Mouse (Mus musculus) spleen, postnatal 10 days (tissue): ENCODE data around the gene Rbms1.

Experiments
- DNase-seq, 2 experiments: peaks; one replicate each; pipeline ENCODE4 v3.0.0; 2021 to 2022; ENCODE audit warnings: low spot score in 2 of 2

The Rbms1 gene

GRCm38 (mm10) chr2:60918401-60918800 is 44.6 kb downstream of the Rbms1 start:
- no peak for DNase-seq

- DNase-seq, result no peak
Measured at GRCm38 (mm10) chr2:60914524-60915280, 48.3 kb downstream of the Rbms1 start.

GRCm38 (mm10) chr2:60913281-60913680 is 49.7 kb downstream of the Rbms1 start:
- no peak for DNase-seq

- DNase-seq, result no peak
Measured at GRCm38 (mm10) chr2:60911716-60912115, 51.3 kb downstream of the Rbms1 start.

GRCm38 (mm10) chr2:60910820-60911219 is 52.2 kb downstream of the Rbms1 start:
- no peak for DNase-seq

- DNase-seq, result no peak
Measured at GRCm38 (mm10) chr2:60908551-60908950, 54.4 kb downstream of the Rbms1 start.

GRCm38 (mm10) chr2:60908116-60908515 is 54.9 kb downstream of the Rbms1 start:
- DNase-seq, result no peak

GRCm38 (mm10) chr2:60905283-60905682 is 57.7 kb downstream of the Rbms1 start:
- no peak for DNase-seq

GRCm38 (mm10) chr2:60904141-60904540 is 58.9 kb downstream of the Rbms1 start:
- peak in 1 of 2 experiments; percentile 22 for DNase-seq

- DNase-seq, result no peak
Measured at GRCm38 (mm10) chr2:60903535-60903934, 59.5 kb downstream of the Rbms1 start.

- DNase-seq, result no peak
Measured at GRCm38 (mm10) chr2:60902446-60903137, 60.4 kb downstream of the Rbms1 start.

- DNase-seq, result no peak
Measured at GRCm38 (mm10) chr2:60901511-60901951, 61.5 kb downstream of the Rbms1 start.

- DNase-seq, result no peak
Measured at GRCm38 (mm10) chr2:60901013-60901412, 62.0 kb downstream of the Rbms1 start.

GRCm38 (mm10) chr2:60893042-60893441 is 70.0 kb downstream of the Rbms1 start:
- no peak for DNase-seq

- peak in 1 of 2 experiments; percentile 35 for DNase-seq
Measured at GRCm38 (mm10) chr2:60883931-60884330, 79.1 kb downstream of the Rbms1 start.

GRCm38 (mm10) chr2:60883043-60883365 is 80.0 kb downstream of the Rbms1 start:
- no peak for DNase-seq

GRCm38 (mm10) chr2:60882202-60883042 is 80.6 kb downstream of the Rbms1 start:
- DNase-seq, result no peak

GRCm38 (mm10) chr2:60881571-60882041 is 81.4 kb downstream of the Rbms1 start:
- no peak for DNase-seq

GRCm38 (mm10) chr2:60880789-60881570 is 82.0 kb downstream of the Rbms1 start:
- DNase-seq, result peak; percentile 68 to 74

- DNase-seq, result no peak
Measured at GRCm38 (mm10) chr2:60879966-60880788, 82.8 kb downstream of the Rbms1 start.
